Mouse (Mus musculus) limb, embryonic 10.5 days (tissue): ENCODE data around the gene Cda. TPM values are rescaled to one million over a fixed set of nuclear protein-coding genes. Genes with fewer than 3 reads are reported as not detected.

Source experiments
- DNase-seq: peaks from one replicate; pipeline ENCODE4 v3.0.0-alpha.2; 2017; ENCODE audit warnings: low spot score
- H3K27ac ChIP-seq: fragments of 300-500 bp; sonication (generic); 2 replicates; pipeline ENCODE4 v1.5.1; 2016; ENCODE audit warnings: mild to moderate bottlenecking
- H3K27me3 ChIP-seq: fragments of 300-500 bp; sonication (generic); 2 replicates; pipeline ENCODE4 v1.6.1; 2016; ENCODE audit warnings: low read depth, mild to moderate bottlenecking; ENCODE audit not compliant: poor library complexity, severe bottlenecking
- H3K36me3 ChIP-seq: fragments of 300-500 bp; sonication (generic); 2 replicates; pipeline ENCODE4 v1.6.1; 2016; ENCODE audit warnings: mild to moderate bottlenecking, moderate library complexity
- H3K4me1 ChIP-seq: fragments of 300-500 bp; sonication (generic); 2 replicates; pipeline ENCODE4 v1.6.1; 2016
- H3K4me3 ChIP-seq: fragments of 300-500 bp; sonication (generic); 2 replicates; pipeline ENCODE4 v1.5.1; 2016; ENCODE audit warnings: mild to moderate bottlenecking, moderate library complexity
- H3K9me3 ChIP-seq: fragments of 300-500 bp; sonication (generic); replicated peaks from 2 replicates; pipeline ENCODE4 v1.6.1; 2016; ENCODE audit warnings: mild to moderate bottlenecking
- WGBS: fragments of 180-500 bp; shearing (Covaris S2); methylation state at CpG from one replicate; pipeline ENCODE4 v1.1.7; 2016; 5-methylcytosine and 5-hydroxymethylcytosine counted together
- polyA plus RNA-seq: library from polyadenylated mRNA; unstranded; fragments of >200 nt; fragmentation: Nextera tagmentation; extraction: Ambion mirVana; gene quantifications from 2 replicates; pipeline ENCODE4 v1.2.1, GENCODE M21; 2016

The Cda gene
- polyA plus RNA-seq, 1 experiment from 2014 or later, result 4.1 TPM

DNA sequence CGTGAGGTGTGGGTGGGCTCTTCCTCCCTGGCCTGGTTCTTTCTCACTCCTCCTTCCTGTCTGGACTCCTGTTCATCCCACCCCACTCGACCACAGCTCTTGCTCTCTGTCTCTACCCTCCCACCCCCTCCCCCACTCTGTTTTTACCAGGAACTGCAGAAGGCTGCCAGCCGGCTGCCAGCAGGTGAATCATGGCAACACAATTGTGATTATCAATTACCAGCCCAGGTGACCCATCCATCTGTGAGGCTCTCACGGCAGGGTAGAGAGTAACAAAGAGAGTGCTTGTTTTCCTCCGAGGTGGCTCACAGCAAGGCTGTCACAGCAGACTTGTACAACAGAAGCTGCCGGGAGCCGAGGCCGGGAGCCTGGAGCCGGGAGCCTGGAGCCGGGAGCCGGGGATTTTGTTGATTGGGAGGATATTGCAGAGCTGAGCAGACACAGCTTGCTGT is 6.4 kb downstream of the Cda start:
- no peaks in the 10 kb centered on the region for H3K36me3 ChIP-seq
- no peak overlapping the region for H3K4me3 ChIP-seq
- peaks cover 6% of the 10 kb centered on the region; the same call in 1 of the 2 replicates for H3K4me1 ChIP-seq
- no peaks in the 10 kb centered on the region for H3K9me3 ChIP-seq
- no peak for DNase-seq
- no peak overlapping the region for H3K27ac ChIP-seq
- 15% methylated on average over 11 of the region's 11 CpGs for WGBS
- H3K27me3 ChIP-seq, result peaks cover 26% of the 10 kb centered on the region

- 70% methylated on average over 3 of the region's 3 CpGs for WGBS
- Histone ChIP-seq H3K4me3 (no peak overlapping the region), H3K27ac (no peak overlapping the region), H3K4me1 (peaks cover 6% of the 10 kb centered on the region; the same call in 1 of the 2 replicates), H3K36me3 (no peaks in the 10 kb centered on the region), H3K27me3 (peaks cover 20% of the 10 kb centered on the region), H3K9me3 (no peaks in the 10 kb centered on the region)
- DNase-seq, result no peak
Measured at GRCm38 (mm10) chr4:138358176-138358575, 9.6 kb downstream of the Cda start.

- H3K4me1 ChIP-seq, result peaks cover 4% of the 10 kb centered on the region; the same call in 1 of the 2 replicates
- no peaks in the 10 kb centered on the region for H3K9me3 ChIP-seq
- no peaks in the 10 kb centered on the region for H3K36me3 ChIP-seq
- H3K27ac ChIP-seq, result no peak overlapping the region
- DNase-seq, result no peak
- peaks cover 12% of the 10 kb centered on the region for H3K27me3 ChIP-seq
- H3K4me3 ChIP-seq, result no peak overlapping the region
- WGBS, result 88% methylated on average over 12 of the region's 12 CpGs
Measured at GRCm38 (mm10) chr4:138356551-138356950, 11.2 kb downstream of the Cda start.

DNA sequence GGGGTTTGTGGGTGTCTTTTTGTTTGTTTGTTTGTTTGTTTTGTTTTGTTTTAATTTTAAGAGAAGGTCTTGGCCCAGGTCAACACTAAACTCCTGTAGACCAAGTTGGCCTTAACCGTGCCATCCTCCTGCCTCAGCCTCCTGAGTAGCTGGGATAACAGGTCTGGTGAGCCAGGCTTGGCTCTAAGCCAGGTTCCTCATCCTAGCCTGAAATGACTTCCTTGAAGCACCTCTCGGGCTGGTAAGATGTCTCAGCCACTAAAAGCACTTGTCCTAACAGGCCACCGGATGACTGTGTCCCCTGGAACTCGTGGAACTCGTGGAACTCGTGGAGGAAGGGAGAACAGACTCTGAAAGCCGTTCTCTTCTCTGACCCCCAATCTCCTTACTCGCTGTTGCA is 11.7 kb downstream of the Cda start:
- Histone ChIP-seq H3K27ac (no peak overlapping the region), H3K36me3 (no peaks in the 10 kb centered on the region)
- WGBS, result 87% methylated on average over 8 of the region's 8 CpGs

DNA sequence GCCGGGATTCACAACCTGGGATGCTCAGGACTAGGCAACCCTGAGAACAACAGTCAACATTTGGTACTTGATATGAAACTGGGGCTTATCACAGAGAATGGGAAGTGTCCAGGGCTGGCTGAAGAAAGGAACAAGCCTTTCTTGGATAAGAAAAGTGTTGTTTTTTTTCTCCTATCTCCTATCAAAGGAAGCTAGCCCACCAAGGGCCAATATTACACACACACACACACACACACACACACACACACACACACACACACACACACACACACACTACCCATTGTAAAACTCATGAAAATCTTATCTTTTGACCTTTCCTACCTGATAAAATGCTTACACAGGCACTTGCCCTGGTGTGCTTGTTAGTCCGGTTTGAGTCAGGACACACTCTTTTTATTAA is 12.3 kb downstream of the Cda start:
- Histone ChIP-seq H3K9me3 (no peaks in the 10 kb centered on the region), H3K4me3 (no peak overlapping the region), H3K27me3 (peaks cover 2% of the 10 kb centered on the region), H3K36me3 (no peaks in the 10 kb centered on the region), H3K4me1 (no peaks in the 10 kb centered on the region), H3K27ac (no peak overlapping the region)
- DNase-seq, result no peak
- 94% methylated on average over 2 of the region's 2 CpGs for WGBS

More for the DNA sequence above, 11.7 kb downstream of the Cda start:
- DNase-seq, result no peak
- Histone ChIP-seq H3K9me3 (no peaks in the 10 kb centered on the region), H3K27me3 (peaks cover 8% of the 10 kb centered on the region), H3K4me3 (no peak overlapping the region), H3K4me1 (no peaks in the 10 kb centered on the region)

DNA sequence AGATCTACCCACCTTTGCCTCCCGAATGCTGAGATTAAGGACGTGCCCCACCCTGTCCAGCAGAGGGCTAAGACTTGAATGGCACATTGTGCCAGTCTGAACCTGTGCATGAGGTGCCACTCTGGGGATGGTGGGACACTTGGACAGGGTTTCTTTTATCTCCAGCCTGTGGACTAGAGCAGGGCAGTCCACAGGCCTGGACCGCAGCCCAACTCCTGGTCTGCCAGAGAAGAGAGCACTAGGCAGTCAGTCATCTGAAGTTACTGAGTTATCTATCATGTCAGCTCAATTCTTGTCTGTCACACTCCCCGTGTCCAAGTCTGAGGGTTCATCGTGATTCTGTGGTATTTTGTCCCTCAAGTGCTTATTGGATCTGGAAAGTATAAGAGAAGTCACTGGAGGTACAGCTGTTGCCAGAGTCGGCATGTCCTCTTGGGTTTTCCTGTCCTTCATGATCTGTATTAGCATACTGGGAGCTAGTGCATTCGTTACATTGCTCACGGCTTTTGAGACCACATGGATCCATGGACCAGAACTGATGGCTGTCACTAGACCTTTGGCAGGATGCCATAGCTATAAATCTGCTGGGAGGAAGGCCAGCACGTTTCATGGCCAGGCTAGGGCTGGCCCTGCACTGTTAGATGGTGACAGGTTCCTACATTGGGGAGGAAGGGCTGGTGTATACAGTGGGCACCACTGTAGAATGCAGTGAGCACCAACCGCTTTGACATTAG is 14.2 kb downstream of the Cda start:
- H3K4me3 ChIP-seq, result no peak overlapping the region
- H3K9me3 ChIP-seq, result no peaks in the 10 kb centered on the region
- H3K27me3 ChIP-seq, result no peaks in the 10 kb centered on the region
- no peak for DNase-seq
- no peak overlapping the region for H3K27ac ChIP-seq
- WGBS, result 84% methylated on average over 10 of the region's 10 CpGs
- H3K36me3 ChIP-seq, result no peaks in the 10 kb centered on the region
- no peaks in the 10 kb centered on the region for H3K4me1 ChIP-seq

- Histone ChIP-seq H3K27ac (no peak overlapping the region), H3K27me3 (no peaks in the 10 kb centered on the region), H3K4me1 (peaks cover 3% of the 10 kb centered on the region; the same call in 1 of the 2 replicates), H3K36me3 (no peaks in the 10 kb centered on the region), H3K9me3 (no peaks in the 10 kb centered on the region), H3K4me3 (no peak overlapping the region)
- no peak for DNase-seq
- WGBS, result 90% methylated on average over 6 of the region's 6 CpGs
Measured at GRCm38 (mm10) chr4:138352692-138353091, 15.1 kb downstream of the Cda start.

DNA sequence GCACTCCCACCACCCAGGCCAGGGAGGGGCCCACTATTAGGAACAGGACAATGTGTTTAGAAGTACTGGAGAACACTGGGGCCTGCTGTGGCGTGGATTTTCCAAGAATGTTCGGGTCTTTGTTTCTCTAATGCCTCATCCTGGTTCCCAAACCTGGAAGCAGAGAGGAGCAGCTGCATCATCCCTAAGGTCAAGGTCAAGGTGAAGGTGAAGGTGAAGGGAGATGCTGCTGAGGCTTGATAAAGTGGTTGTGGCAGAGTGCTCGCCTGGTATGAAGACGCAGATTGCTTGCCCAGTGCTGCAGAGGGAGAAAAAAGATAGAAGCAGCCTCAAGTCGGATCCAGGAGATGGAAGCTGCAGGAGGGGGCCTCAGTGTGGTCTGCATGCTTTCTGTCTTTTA is 16.0 kb downstream of the Cda start:
- no peak for DNase-seq
- H3K36me3 ChIP-seq, result no peaks in the 10 kb centered on the region
- no peaks in the 10 kb centered on the region for H3K9me3 ChIP-seq
- H3K4me3 ChIP-seq, result no peak overlapping the region
- WGBS, result 92% methylated on average over 5 of the region's 5 CpGs
- H3K4me1 ChIP-seq, result peaks cover 3% of the 10 kb centered on the region; the same call in 1 of the 2 replicates
- H3K27ac ChIP-seq, result no peak overlapping the region
- no peaks in the 10 kb centered on the region for H3K27me3 ChIP-seq

- no peaks in the 10 kb centered on the region for H3K36me3 ChIP-seq
- 84% methylated on average over 7 of the region's 7 CpGs for WGBS
- H3K27ac ChIP-seq, result no peak overlapping the region
- no peaks in the 10 kb centered on the region for H3K27me3 ChIP-seq
- no peak overlapping the region for H3K4me3 ChIP-seq
- H3K9me3 ChIP-seq, result no peaks in the 10 kb centered on the region
- DNase-seq, result no peak
- peaks cover 3% of the 10 kb centered on the region; the same call in 1 of the 2 replicates for H3K4me1 ChIP-seq
Measured at GRCm38 (mm10) chr4:138348716-138349115, 19.1 kb downstream of the Cda start.

DNA sequence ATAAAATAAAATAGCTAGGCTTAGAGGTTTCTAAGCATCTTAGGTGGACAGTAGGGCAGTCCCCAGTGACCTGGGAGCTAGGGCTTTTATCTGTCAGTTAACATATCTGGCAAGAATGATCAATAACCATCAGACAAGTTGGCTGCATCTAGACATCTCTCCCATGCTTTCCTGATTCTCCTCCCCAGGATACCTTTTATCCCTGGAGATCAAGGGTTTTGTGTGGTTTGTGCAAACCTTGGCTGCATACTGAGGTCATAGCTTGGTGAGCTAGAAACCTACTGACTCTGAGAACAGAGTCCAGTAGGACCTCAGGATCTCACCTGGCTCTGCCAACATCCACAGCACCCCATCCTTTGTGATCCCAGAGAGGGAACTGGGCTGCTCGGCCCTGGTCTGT is 20.5 kb downstream of the Cda start:
- Histone ChIP-seq H3K36me3 (no peaks in the 10 kb centered on the region), H3K27ac (no peak overlapping the region), H3K27me3 (no peaks in the 10 kb centered on the region), H3K4me1 (peaks cover 3% of the 10 kb centered on the region; the same call in 1 of the 2 replicates), H3K4me3 (no peak overlapping the region), H3K9me3 (no peaks in the 10 kb centered on the region)
- 76% methylated on average over 1 of the region's 1 CpGs for WGBS
- no peak for DNase-seq

- H3K36me3 ChIP-seq, result no peaks in the 10 kb centered on the region
- no peaks in the 10 kb centered on the region for H3K27me3 ChIP-seq
- H3K27ac ChIP-seq, result no peak overlapping the region
- DNase-seq, result no peak
- H3K4me3 ChIP-seq, result no peak overlapping the region
- 90% methylated on average over 9 of the region's 9 CpGs for WGBS
- no peaks in the 10 kb centered on the region for H3K9me3 ChIP-seq
- H3K4me1 ChIP-seq, result peaks cover 6% of the 10 kb centered on the region; the same call in 1 of the 2 replicates
Measured at GRCm38 (mm10) chr4:138344891-138345545, 22.8 kb downstream of the Cda start.

DNA sequence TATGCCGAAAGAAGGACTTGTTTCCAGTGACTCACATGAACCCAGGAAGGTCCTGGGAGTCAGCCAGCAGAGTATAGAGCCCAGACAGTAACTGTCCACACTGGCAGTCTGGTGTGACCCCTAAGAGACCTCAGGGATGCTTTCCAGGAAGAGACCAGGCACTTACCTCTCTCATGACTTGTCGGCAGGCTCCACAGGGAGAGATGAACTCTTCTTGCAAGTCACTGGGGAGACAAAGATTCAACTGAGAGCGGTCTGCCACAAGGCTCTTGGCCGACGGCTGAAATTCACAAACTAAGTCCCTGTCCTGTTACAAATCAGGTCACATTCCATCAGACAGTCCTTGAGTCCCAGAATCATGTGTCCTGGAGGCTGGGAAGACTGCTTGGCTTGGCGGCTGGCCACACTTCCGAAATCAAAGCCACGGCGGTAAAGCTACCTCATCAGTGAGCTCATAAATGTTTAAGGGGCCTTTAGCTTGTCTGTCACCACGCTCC is 24.4 kb downstream of the Cda start:
- Histone ChIP-seq H3K36me3 (no peaks in the 10 kb centered on the region), H3K27ac (no peak overlapping the region), H3K9me3 (no peaks in the 10 kb centered on the region), H3K27me3 (no peaks in the 10 kb centered on the region), H3K4me3 (no peak overlapping the region), H3K4me1 (peaks cover 6% of the 10 kb centered on the region; the same call in 1 of the 2 replicates)
- 65% methylated on average over 10 of the region's 10 CpGs for WGBS
- no peak for DNase-seq

- no peak for DNase-seq
- H3K27me3 ChIP-seq, result no peaks in the 10 kb centered on the region
- WGBS, result 81% methylated on average over 6 of the region's 6 CpGs
- H3K36me3 ChIP-seq, result no peaks in the 10 kb centered on the region
- H3K9me3 ChIP-seq, result no peaks in the 10 kb centered on the region
- H3K4me1 ChIP-seq, result peaks cover 4% of the 10 kb centered on the region; the same call in 1 of the 2 replicates
- no peak overlapping the region for H3K27ac ChIP-seq
- H3K4me3 ChIP-seq, result no peak overlapping the region
Measured at GRCm38 (mm10) chr4:138342778-138343177, 25.0 kb downstream of the Cda start.
